Mouse (Mus musculus) midbrain, embryonic 11.5 days (tissue): ENCODE data around the gene Foxl1. TPM values are rescaled to one million over a fixed set of nuclear protein-coding genes. Genes with fewer than 3 reads are reported as not detected.

Source experiments
- ATAC-seq: fragments of 200-750 bp; cut with Nextera tagmentation; 2 replicates; pipeline ENCODE4 v1.8.0; 2017; ENCODE audit warnings: moderate TSS enrichment, moderate library complexity; ENCODE audit not compliant: low FRiP score
- DNase-seq: peaks from one replicate; pipeline ENCODE4 v3.0.0; 2015; ENCODE audit warnings: low spot score; ENCODE audit errors: missing footprints
- H3K27ac ChIP-seq: fragments of 300-500 bp; sonication (generic); 2 replicates; pipeline ENCODE4 v1.5.1; 2014; ENCODE audit warnings: low read depth, low read length
- H3K27me3 ChIP-seq: fragments of 300-500 bp; sonication (generic); 2 replicates; pipeline ENCODE4 v1.6.1; 2014; ENCODE audit warnings: mild to moderate bottlenecking, low read length, moderate library complexity, mixed read lengths; ENCODE audit not compliant: control insufficient read depth, insufficient read depth
- H3K36me3 ChIP-seq: fragments of 300-500 bp; sonication (generic); 2 replicates; pipeline ENCODE4 v1.6.1; 2014; ENCODE audit warnings: mild to moderate bottlenecking, low read length, moderate library complexity, mixed read lengths; ENCODE audit not compliant: control insufficient read depth, insufficient read depth
- H3K4me1 ChIP-seq: fragments of 300-500 bp; sonication (generic); 2 replicates; pipeline ENCODE4 v1.6.1; 2014; ENCODE audit warnings: low read length; ENCODE audit not compliant: control insufficient read depth, insufficient read depth
- H3K4me2 ChIP-seq: fragments of 300-500 bp; sonication (generic); 2 replicates; pipeline ENCODE4 v1.6.1; 2014; ENCODE audit warnings: mild to moderate bottlenecking, moderate library complexity
- H3K4me3 ChIP-seq: fragments of 300-500 bp; sonication (generic); 2 replicates; pipeline ENCODE4 v1.5.1; 2014; ENCODE audit warnings: low read depth, low read length
- H3K9ac ChIP-seq: fragments of 300-500 bp; sonication (generic); 2 replicates; pipeline ENCODE4 v1.6.1; 2014; ENCODE audit warnings: low read length
- H3K9me3 ChIP-seq: fragments of 300-500 bp; sonication (generic); 2 replicates; pipeline ENCODE4 v1.6.1; 2016; ENCODE audit warnings: low read length; ENCODE audit not compliant: control insufficient read depth
- WGBS: fragments of 180-500 bp; shearing (Covaris S2); extraction: QIAGEN DNeasy Blood & Tissue Kit; methylation state at CpG from one replicate; pipeline ENCODE4 v1.1.7; 2014; 5-methylcytosine and 5-hydroxymethylcytosine counted together
- polyA plus RNA-seq: library from polyadenylated mRNA; unstranded; fragments of >200 nt; fragmentation: Nextera tagmentation; extraction: Ambion mirVana; gene quantifications from 2 replicates; pipeline ENCODE4 v1.2.1, GENCODE M21; 2014

The Foxl1 gene
- polyA plus RNA-seq, 1 experiment from 2014 or later = 0.79 TPM

- no peak for ATAC-seq
- Histone ChIP-seq H3K4me2 (no peak overlapping the region), H3K27me3 (no peaks in the 10 kb centered on the region), H3K4me3 (no peak overlapping the region), H3K4me1 (peaks cover 3% of the 10 kb centered on the region; the same call in 1 of the 2 replicates), H3K9ac (no peak overlapping the region), H3K36me3 (no peaks in the 10 kb centered on the region), H3K27ac (no peak overlapping the region), H3K9me3 (no peaks in the 10 kb centered on the region)
- WGBS = 68% methylated on average over 7 of the region's 7 CpGs
- peak; percentile 85 for DNase-seq
These were observed 42.4 kb downstream of the Foxl1 start for GRCm38 (mm10) chr8:121170116-121170515.

DNA sequence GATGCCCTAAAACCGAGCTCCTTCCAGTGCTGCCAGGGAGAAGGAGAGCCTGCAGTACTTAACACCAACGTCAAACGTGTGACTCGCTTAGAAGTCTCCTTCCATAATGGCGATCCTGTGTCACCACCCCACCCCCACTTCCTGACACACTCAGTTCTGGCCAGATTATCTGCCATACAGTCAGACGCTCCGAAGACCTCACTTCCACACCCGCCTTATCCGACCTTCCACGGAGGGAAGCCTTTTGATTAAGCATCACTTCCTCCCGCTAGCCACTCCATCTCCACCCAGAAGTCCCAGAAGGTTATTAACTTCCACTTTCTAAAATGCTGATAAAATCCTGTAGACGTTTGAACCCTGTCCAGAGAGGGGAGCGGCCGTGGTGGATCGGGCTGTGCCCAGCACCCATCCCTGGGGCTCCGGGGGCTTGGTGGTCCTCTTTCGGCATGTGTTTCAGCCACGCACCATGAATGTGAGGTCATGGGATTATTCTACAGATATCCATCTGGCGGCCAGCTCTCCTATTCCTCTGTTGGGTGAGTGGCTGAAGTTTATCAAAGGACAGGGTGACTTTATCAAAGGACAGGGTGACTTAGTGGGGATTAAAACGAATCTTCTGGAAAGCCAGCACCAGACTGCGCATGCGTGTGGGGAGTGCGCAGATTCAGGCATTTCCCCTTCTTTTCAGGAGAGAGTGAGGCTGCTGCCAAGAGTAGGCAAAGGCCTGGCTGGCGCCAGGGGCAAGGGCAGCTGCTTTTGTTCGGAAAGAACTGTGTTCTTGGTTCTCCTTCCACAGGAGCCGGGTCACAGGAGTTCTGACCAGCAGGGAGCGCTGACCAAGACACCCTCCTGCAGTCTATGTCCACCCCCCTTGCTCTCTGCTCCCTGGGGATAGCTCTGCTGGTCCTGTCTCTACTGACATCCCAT lies 43.1 kb downstream of the Foxl1 start:
- no peak overlapping the region for H3K4me3 ChIP-seq
- no peaks in the 10 kb centered on the region for H3K9me3 ChIP-seq
- 76% methylated on average over 27 of the region's 27 CpGs for WGBS
- H3K27me3 ChIP-seq = no peaks in the 10 kb centered on the region
- DNase-seq (no peak), ATAC-seq (no peak)
- H3K27ac ChIP-seq = no peak overlapping the region
- H3K4me1 ChIP-seq = peaks cover 3% of the 10 kb centered on the region; the same call in 1 of the 2 replicates
- no peaks in the 10 kb centered on the region for H3K36me3 ChIP-seq
- H3K4me2 ChIP-seq = no peak overlapping the region
- no peak overlapping the region for H3K9ac ChIP-seq

- no peaks in the 10 kb centered on the region for H3K9me3 ChIP-seq
- H3K27me3 ChIP-seq = no peaks in the 10 kb centered on the region
- H3K9ac ChIP-seq = no peak overlapping the region
- DNase-seq (no peak), ATAC-seq (no peak)
- H3K36me3 ChIP-seq = no peaks in the 10 kb centered on the region
- H3K4me2 ChIP-seq = no peak overlapping the region
- no peak overlapping the region for H3K4me3 ChIP-seq
- WGBS = 78% methylated on average over 8 of the region's 8 CpGs
- peaks cover 3% of the 10 kb centered on the region; the same call in 1 of the 2 replicates for H3K4me1 ChIP-seq
- H3K27ac ChIP-seq = no peak overlapping the region
These were observed 44.8 kb downstream of the Foxl1 start for GRCm38 (mm10) chr8:121172567-121172966.

- no peaks in the 10 kb centered on the region for H3K27me3 ChIP-seq
- no peak overlapping the region for H3K27ac ChIP-seq
- 65% methylated on average over 10 of the region's 10 CpGs for WGBS
- DNase-seq (no peak), ATAC-seq (no peak)
- H3K4me2 ChIP-seq = no peak overlapping the region
- H3K36me3 ChIP-seq = no peaks in the 10 kb centered on the region
- H3K4me1 ChIP-seq = peaks cover 3% of the 10 kb centered on the region; the same call in 1 of the 2 replicates
- H3K9me3 ChIP-seq = no peaks in the 10 kb centered on the region
- H3K9ac ChIP-seq = no peak overlapping the region
- H3K4me3 ChIP-seq = no peak overlapping the region
These were observed 46.4 kb downstream of the Foxl1 start for GRCm38 (mm10) chr8:121174178-121174577.

- ATAC-seq (no peak), DNase-seq (no peak)
- H3K27me3 ChIP-seq = no peaks in the 10 kb centered on the region
- no peaks in the 10 kb centered on the region for H3K36me3 ChIP-seq
- H3K27ac ChIP-seq = no peak overlapping the region
- H3K4me2 ChIP-seq = no peak overlapping the region
- no peak overlapping the region for H3K4me3 ChIP-seq
- H3K9me3 ChIP-seq = no peaks in the 10 kb centered on the region
- 70% methylated on average over 29 of the region's 30 CpGs for WGBS
- H3K4me1 ChIP-seq = peaks cover 3% of the 10 kb centered on the region; the same call in 1 of the 2 replicates
- no peak overlapping the region for H3K9ac ChIP-seq
These were observed 47.2 kb downstream of the Foxl1 start for GRCm38 (mm10) chr8:121174721-121175539.

- no peaks in the 10 kb centered on the region for H3K36me3 ChIP-seq
- no peak overlapping the region for H3K9ac ChIP-seq
- no peak overlapping the region for H3K4me2 ChIP-seq
- 87% methylated on average over 8 of the region's 8 CpGs for WGBS
- H3K27ac ChIP-seq = no peak overlapping the region
- H3K9me3 ChIP-seq = no peaks in the 10 kb centered on the region
- no peaks in the 10 kb centered on the region for H3K27me3 ChIP-seq
- H3K4me1 ChIP-seq = no peaks in the 10 kb centered on the region
- no peak overlapping the region for H3K4me3 ChIP-seq
- ATAC-seq (0 out of 2 replicates have a peak, but pooled peaks have one; percentile 35), DNase-seq (no peak)
These were observed 47.9 kb downstream of the Foxl1 start for GRCm38 (mm10) chr8:121175540-121176090.

DNA sequence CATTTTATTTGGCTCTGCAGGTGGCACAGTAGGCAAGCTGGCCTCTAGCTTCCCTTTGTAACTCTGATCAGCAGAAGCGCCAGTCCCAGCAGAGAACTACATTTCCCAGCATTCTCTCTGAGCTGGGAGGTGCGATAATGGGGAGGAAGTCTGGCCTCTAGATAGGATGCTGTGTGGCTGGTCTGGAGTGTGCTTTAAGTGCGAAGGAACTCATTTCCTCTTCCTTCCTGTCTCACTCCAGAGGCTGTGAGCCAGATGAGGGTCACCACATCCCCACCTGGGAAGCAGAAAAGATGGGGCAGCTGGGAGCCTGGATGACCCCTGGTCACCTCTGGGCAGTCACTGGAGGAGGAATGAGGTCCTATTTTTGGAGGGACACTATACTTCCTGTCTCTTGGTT lies 48.6 kb downstream of the Foxl1 start:
- DNase-seq (no peak), ATAC-seq (peak; percentile 14; the same call in 1 of the 2 replicates)
- WGBS = 30% methylated on average over 3 of the region's 3 CpGs
- H3K4me1 ChIP-seq = no peaks in the 10 kb centered on the region
- H3K4me2 ChIP-seq = no peak overlapping the region
- H3K4me3 ChIP-seq = no peak overlapping the region
- H3K27ac ChIP-seq = no peak overlapping the region
- no peaks in the 10 kb centered on the region for H3K9me3 ChIP-seq
- H3K36me3 ChIP-seq = no peaks in the 10 kb centered on the region
- no peak overlapping the region for H3K9ac ChIP-seq
- H3K27me3 ChIP-seq = no peaks in the 10 kb centered on the region
